Mouse (Mus musculus) layer of hippocampus, postnatal 36 days (tissue): ENCODE measurements around the gene Apol7c. TPM values are rescaled to one million over a fixed set of nuclear protein-coding genes. Genes with fewer than 3 reads are reported as not detected.
"Not testable (repeated sequence)": the region's sequence is repeated elsewhere in the genome, so short reads cannot be mapped to it uniquely, and the experiment has no call there.

Source experiments
- DNase-seq, 2 experiments: peaks; one replicate each; pipeline ENCODE4 v3.0.0; 2022
- total RNA-seq, 2 experiments: library from RNA; stranded (reverse); gene quantifications; 2 replicates each; pipeline ENCODE4 v1.2.3; 2021

Gene Apol7c
- not detected for total RNA-seq

DNA sequence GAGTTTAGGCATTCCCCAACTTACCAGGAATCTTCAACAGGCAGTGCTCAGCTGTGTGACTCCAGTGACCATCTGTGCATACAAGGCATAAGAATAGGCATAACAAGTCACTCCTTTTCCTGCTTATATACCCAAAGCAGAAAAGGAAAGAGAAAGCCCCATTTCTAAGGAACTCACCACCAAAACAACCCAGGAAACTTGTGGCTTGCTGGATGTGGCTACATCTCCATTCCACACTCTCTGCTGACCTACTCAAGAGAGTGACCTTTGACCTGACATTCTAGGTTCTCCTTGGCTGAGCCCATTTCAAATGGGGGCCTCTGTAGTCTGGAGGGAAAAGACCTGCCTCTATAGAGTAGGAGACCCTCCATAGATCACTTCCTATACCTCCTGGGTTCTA lies at the start of gene Apol7c:
TSS of gene Apol7c (minus strand) at position 101 of the 400 bp plus-strand sequence.
- DNase-seq = no peak

DNA sequence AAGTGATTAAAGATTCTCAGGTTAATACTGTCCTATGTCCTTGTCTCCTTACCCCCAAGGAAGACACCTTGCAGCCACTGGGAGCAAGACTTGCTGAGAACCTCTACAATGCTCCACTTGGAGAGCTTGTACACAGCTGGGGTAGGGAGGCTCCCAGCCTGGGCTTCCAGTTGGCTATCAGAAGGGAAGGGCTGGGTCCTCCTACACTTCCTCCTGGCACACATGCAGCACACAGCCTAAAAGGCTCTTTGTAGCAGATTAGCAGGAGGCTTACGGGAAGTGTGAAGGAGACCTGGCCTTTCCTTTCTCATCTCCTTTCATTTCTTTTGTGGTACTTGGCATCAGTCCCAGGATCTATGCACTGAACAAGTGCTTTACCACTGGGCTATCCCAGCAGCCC lies 48.6 kb upstream of the Apol7c start:
- DNase-seq = peak; percentile 17 to 21

DNA sequence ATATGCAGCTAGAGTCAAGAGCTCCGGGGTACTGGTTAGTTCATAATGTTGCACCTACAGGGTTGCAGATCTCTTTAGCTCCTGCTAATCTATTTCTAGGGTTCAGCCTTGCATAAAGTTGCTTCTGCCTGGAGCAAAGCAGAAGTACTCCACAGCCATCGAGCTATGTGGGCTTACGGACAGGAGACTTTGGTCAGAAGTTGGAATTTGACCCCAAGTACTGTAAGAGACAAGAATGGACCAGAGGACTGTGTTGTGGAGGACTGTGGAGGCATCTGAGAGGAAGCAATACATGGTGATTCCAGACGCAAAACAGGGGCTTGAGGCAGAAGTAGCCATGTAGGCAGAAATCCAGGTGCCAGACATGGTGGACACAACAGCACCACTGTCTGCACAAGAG lies 46.2 kb upstream of the Apol7c start:
- no peak for DNase-seq

DNA sequence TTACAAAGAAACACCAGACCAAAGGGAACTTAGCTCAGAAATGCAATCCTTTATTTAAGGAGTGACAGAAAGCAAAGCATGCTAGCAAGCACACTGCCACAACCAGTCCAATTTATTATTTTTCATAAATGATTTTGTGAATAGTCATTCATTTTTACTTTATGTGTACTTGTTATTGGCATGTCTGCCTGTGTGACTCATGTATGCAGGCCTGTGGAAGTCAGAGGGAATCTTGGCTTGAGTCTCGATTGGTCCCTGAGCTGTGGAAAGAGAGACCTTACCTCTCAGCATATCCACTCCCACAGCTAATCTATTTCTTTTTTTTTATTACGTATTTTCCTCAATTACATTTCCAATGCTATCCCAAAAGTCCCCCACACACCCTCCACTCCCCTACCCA lies 45.7 kb upstream of the Apol7c start:
- DNase-seq = no peak

DNA sequence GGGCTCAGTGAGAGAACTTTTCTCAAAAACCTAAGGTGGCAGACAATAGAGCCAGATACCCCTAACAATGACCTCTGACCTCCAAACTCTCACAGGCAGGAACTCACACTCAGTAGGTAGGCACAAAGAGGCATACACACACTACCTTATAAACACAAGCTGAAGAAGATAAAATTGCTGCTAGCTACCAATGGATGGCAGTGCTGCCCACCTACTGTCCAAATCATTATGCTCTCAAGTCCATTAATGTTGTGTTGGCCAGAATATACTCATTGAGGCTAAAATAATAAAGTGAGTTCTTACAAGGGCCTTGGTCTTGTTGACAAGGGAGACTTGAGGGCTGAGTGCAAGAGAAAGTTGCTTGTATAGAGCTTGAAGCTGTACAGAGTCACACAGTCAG lies 30.1 kb upstream of the Apol7c start:
- no peak for DNase-seq

DNA sequence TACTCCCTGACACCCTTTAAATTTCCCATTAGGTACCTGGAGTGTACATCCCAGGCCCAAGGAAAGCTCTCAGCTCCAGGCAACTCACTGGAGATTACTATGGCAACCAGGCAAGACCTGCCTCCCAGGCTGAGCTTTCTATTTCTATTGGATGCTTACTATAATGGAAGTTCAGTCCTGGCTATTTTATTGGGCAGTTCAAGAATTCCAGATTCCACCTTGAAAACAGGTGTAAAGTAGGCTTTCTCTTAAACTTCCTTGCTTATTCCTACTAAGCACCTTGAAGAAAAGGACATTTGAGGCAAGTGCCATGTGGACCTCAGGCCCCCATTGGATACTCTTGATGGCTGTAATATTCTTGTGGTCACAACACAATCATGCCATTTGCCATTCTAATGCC lies 28.7 kb upstream of the Apol7c start, which contains the start of gene 1700025B11Rik:
TSS of gene 1700025B11Rik (minus strand) at position 101 of the 400 bp plus-strand sequence.
- DNase-seq = no peak

DNA sequence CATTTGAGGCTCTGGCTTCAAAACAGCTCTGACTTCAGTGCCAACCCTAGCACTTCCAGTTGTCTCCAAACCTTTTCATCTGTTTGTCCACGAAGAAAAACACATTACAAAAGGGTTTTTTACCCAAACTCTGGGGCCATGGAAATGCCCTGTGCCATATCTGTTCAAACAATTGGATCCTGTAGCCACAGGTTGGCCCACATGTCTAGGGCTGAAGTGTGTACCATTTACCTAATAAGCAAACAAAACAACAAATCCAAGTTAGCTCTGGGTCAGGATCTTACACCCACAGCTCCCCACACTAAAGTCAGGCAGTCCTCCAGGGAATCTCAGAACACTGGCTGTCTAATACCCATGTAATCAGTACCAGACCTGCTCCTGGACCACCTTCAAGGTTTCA lies 6.1 kb upstream of the Apol7c start:
- DNase-seq = not testable (repeated sequence)

DNA sequence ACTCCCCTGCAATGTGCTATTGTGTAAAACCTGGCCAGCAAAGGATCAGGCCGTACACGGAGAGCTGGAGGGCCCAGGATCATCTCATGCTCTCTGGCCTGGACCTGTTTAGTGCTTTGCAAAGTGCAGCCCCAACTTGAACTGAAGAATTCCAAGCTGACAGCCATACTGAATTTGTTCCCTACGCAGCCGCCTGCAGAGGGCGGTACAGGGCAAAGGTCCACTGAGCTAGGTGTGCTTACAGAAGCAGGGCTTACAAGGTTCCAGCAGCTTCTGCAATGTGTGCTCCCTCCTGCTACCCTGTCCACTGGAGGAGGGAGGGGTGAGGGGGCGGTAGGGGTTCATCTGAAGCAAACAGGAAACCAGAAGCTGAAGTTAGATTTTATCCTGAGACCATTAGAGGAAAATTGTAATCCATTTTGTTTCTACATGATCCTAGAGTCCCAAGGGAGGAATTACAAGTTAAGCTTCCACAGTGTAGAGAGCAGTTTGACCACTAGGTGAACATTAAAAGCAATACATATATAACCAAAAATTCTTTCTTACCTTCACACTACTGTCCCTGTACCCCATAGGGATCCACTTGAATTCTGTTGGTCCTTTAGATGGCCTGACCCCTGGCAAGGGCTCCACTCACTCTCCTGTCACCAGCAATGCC lies 9.8 kb downstream of the Apol7c start:
- DNase-seq = peak; percentile 11 to 12

DNA sequence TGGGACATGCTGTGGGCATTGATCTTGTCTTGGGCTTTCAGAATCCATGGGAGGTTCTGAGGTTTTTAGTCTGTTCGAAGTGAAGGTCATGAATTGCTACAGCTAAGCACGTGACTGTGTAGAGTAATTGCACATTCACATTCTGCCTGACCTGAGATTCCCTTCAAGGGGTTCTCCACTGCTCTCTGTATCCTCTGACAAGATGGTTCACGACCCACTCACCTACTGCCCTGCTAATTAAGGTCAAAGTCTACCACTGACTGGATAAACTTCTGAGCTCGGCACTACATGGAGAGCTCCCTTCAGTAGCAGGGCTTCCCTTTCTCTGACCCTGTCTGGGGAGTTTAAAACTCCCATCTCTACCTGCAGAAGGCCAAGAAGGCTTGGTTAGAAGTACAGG lies 12.5 kb downstream of the Apol7c start:
- DNase-seq = not testable (repeated sequence)

DNA sequence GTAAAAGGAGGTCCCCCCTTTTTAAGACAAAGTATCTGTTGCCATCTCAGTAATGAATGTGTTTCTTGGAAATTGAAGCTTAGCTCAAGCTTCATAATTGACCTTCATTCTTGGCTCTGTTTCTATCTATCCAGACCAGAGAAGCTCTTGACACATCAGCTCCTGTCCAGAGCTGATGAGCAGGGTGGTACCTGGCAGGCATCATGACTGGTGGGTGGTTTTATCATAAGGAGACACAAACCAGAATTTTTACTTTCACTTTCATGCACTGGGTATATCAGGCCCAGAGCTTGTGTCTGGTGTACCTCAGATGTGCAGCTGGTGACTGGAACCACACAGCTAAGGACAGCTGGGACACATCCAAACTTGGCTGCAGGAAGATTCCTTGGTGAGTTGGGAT lies 25.1 kb downstream of the Apol7c start, which contains the start of gene Apol11a:
TSS of gene Apol11a (plus strand) at position 306 of the 400 bp plus-strand sequence.
- DNase-seq = not testable (repeated sequence)

DNA sequence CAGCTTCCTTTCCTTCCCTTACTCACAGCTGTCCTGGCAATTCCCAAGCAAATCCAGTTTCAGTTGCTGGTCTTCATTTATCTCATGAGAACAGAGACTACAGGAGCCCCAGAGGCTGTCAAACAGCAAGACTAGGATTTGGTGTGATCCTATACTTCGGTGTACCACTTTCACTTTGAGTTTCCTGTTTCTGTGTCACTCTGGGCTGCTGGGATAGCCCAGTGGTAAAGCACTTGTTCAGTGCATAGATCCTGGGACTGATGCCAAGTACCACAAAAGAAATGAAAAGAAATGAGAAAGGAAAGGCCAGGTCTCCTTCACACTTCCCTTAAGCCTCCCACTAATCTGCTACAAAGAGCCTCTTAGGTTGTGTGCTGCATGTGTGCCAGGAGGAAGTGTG lies 38.4 kb downstream of the Apol7c start:
- not testable (repeated sequence) for DNase-seq

DNA sequence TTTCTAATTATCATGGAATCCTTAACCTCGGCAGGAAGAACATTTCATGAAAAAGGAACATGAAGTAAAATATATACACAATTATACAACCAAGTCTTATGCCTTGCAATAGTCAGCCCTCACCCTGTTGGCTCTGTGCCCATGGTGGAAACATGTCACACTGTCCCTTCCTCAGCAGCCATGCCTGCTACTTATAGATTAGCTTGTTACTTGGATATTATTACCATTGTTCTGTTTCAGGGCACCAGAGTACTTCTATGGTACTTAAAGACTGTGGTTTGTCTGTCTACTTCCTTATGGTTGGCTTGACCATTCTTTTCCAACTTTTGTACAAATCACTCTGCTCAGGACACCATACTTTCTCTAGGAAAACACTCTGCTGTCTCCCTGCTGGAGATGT lies 39.9 kb downstream of the Apol7c start:
- not testable (repeated sequence) for DNase-seq

DNA sequence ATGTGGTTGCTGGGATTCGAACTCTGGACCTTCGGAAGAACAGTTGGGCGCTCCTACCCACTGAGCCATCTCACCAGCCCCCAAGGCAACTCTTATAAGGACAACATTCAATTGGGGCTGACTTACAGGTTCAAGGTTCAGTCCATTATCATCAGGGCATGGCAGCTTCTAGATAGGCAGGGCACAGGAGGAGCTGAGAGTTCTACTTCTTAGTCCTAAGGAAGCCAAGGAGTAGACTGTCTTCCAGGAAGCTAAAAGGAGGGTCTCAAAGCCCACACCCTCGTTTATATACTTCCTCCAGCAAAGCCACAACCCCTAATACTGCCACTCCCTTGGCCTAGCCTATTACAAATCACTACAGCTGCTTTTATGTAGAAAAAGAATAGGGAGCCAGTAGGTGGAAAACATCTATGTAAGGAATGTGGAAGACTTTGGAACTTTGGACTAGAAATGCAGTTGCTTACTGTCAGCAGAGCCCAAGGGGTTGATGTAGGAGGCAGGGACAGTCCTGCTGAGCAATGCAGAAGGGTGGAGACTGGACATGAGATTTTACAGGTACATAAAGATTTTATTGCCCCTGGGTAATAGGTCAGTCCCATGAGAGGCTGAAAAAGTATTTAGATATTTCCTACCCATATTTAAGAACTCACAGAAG lies 50.8 kb downstream of the Apol7c start:
- DNase-seq = no peak

DNA sequence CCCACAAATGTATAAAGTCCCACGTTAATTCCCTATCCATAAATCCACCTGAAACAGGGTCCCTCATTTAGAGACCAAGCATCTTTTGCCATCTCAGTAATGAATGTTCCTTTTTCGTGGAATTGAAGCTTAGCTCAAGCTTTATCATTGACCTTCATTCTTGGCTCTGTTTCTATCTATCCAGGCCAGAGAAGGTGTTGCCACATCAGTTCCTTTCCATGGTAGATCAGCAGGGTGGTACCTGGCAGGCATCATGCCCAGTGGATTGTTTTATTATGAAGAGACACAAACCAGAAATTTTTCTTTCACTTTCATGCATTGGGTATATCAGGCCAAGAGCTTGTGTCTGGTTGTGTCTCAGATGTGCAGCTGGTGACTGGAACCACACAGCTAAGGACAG lies 56.4 kb downstream of the Apol7c start, which contains the start of gene Apol10a:
TSS of gene Apol10a (plus strand) at position 355 of the 400 bp plus-strand sequence.
- not testable (repeated sequence) for DNase-seq

Other genes starting within 250 kb of the Apol7c start
- 100 to 1,000 TPM; 239 to 256 TPM for gene Rbfox2, start 226.3 kb downstream of the Apol7c start, total RNA-seq
- under 1 TPM in 1 of 2 experiments, not detected in 1; 0.15 TPM for gene Apol7a, start 134.2 kb downstream of the Apol7c start, total RNA-seq
- not detected for gene Apol9a, start 122.2 kb downstream of the Apol7c start, total RNA-seq
- gene Apol7b, start 85.8 kb downstream of the Apol7c start, total RNA-seq = not detected
- not detected for gene Apol10a, start 56.3 kb downstream of the Apol7c start, total RNA-seq
- not detected for gene Apol11a, start 25.0 kb downstream of the Apol7c start, total RNA-seq
- gene 1700025B11Rik, start 28.6 kb upstream of the Apol7c start, total RNA-seq = not detected
- under 1 TPM; 0.20 to 0.38 TPM for gene Apol10b, start 62.8 kb upstream of the Apol7c start, total RNA-seq
- gene Gm36245, start 65.9 kb upstream of the Apol7c start, total RNA-seq = not detected
- gene Apol11b, start 110.0 kb upstream of the Apol7c start, total RNA-seq = not detected
- not detected for gene Apol7e, start 165.5 kb upstream of the Apol7c start, total RNA-seq
- not detected for gene Apol9b, start 195.7 kb upstream of the Apol7c start, total RNA-seq
- 1 to 10 TPM; 4.0 to 6.7 TPM for gene Apol8, start 223.7 kb upstream of the Apol7c start, total RNA-seq